8 mouse cellular contexts compared by ENCODE assay signal in the genomic region with DNA sequence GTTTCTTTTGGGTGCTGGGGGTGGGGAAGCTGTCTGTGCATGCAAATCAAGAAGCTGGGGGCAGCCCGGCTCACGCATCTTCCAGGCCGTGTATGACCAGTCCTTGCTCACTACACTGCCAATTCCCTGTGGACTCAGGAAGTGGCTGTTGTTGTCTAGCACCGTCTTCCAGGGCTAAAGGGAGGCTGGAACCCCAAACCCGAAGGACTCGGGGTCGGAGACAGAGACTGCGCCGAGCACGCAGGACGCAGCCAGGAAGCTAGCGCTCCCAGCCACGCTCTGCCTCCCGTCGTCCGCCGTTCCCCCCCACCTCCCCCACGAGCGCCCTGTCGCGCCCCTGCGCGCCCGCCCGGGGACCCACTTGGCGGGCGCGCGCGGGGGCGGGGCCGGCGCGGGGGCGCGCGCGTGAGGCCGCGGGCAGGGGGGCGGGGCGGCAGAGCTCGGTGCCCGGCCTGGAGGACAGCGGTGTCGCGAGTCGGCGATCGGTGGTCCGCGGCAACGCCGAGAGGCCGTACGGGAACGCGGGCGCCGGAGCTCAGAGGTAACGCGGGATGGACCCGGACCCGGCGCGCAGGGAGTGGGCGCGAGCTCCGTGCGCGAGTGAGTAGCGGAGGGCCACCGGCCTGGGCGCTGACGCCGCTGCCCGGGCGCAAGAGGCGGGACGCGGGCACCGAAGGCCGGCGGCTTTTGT. TPM values are rescaled to one million over a fixed set of nuclear protein-coding genes. Genes with fewer than 3 reads are reported as not detected.
A peak's percentile ranks its signal among the peaks of the same experiment; 100 is the strongest.
DNase-seq lines count a peak whose midpoint lies in the region; ATAC-seq lines count a peak whose summit lies in the region.

A gene (plus strand): TSS at position 97 of the 691 bp plus-strand sequence.

- intact Hi-C loops in left cerebral cortex, postnatal 14 days (cut with DNase I) = loop anchor here (10.0 kb wide), 1 partner anchor 252 kb away; no protein-coding TSS in a partner anchor

- peak within 1 kb of the TSS; percentile 99 for H3K27ac ChIP-seq in intestine, embryonic 15.5 days

- peak within 1 kb of the TSS; percentile 96 for H3K9ac ChIP-seq in intestine, embryonic 15.5 days

- ATAC-seq in intestine, embryonic 15.5 days = peak; percentile 82
- peak; percentile 41 for ATAC-seq in megakaryocyte-erythroid progenitor cell, adult 5-6 weeks (replicated peaks; ENCODE audit: low FRiP score, low TSS enrichment, poor library complexity, severe bottlenecking)

- no peaks in the 10 kb centered on the region for H3K36me3 ChIP-seq in intestine, embryonic 15.5 days

- H3K4me1 ChIP-seq in intestine, embryonic 15.5 days (replicated peaks) = peaks cover 24% of the 10 kb centered on the region

- WGBS in intestine, embryonic 15.5 days = under 1% methylated on average over 84 of the region's 84 CpGs

- peak within 1 kb of the TSS; percentile 95 for H3K4me3 ChIP-seq in intestine, embryonic 15.5 days (replicated peaks)

- H3K4me2 ChIP-seq in intestine, embryonic 15.5 days (replicated peaks) = peak within 1 kb of the TSS; percentile 79

- H3K27me3 ChIP-seq in intestine, embryonic 15.5 days (replicated peaks) = no peaks in the 10 kb centered on the region

- DNase-seq in adrenal gland, adult 8-10 months = peak; percentile 64
- DNase-seq in embryo, embryonic 9.5 days (ENCODE audit: extremely low spot score) = peak; percentile 89
- peak; percentile 60 to 83 for DNase-seq in gastrocnemius, postnatal 4 days (ENCODE audit: low spot score in 2 of 2)
- peak; percentile 75 for DNase-seq in left cerebral cortex, postnatal 14 days (ENCODE audit: low spot score in 2 of 2)
- peak; percentile 50 to 61 for DNase-seq in right cerebral cortex, postnatal 36 days (ENCODE audit: low spot score in 2 of 2)
- DNase-seq in urinary bladder, postnatal 4 days (ENCODE audit: low spot score in 2 of 2) = peak; percentile 67 to 78

- no peaks in the 10 kb centered on the region for H3K9me3 ChIP-seq in intestine, embryonic 15.5 days

RNA-seq across cellular contexts. Expression of the gene that starts here (rescaled TPM):
- total RNA-seq in adrenal gland, adult 8-10 months (2022) = 100 to 1,000 TPM; 228 to 267 (median 252) TPM
- 100 to 1,000 TPM; 102 to 108 TPM for total RNA-seq in gastrocnemius, postnatal 4 days (2021)
- polyA plus RNA-seq in intestine, embryonic 15.5 days (2015; fragmentation: Nextera tagmentation; extraction: Ambion mirVana) = 110 and 129 TPM in 2 replicates
- total RNA-seq in left cerebral cortex, postnatal 14 days (2021) = 100 to 1,000 TPM; 149 to 154 TPM
- 131 and 139 TPM in 2 replicates for total RNA-seq in megakaryocyte-erythroid progenitor cell, adult 5-6 weeks (2014; fragmentation: Nextera tagmentation)
- total RNA-seq in megakaryocyte-erythroid progenitor cell, adult 5-6 weeks (2017) = 178 and 269 TPM in 2 replicates

Comparison
In these comparisons a context has a peak if more than half of its experiments do, and no peak if none do; other contexts are left out.
1. Peak in every context shown above with its lines: DNase-seq, ATAC-seq, H3K4me3 ChIP-seq and H3K27ac ChIP-seq.